Mouse (Mus musculus) lung, adult 2 months (tissue): ENCODE data around the gene Fbf1. TPM values are rescaled to one million over a fixed set of nuclear protein-coding genes. Genes with fewer than 3 reads are reported as not detected.

ENCODE experiments used
- DNase-seq: peaks from one replicate; pipeline ENCODE4 v3.0.0; 2022
- H3K4me1 ChIP-seq: fragments of 200-500 bp; 2 replicates; pipeline ENCODE4 v1.6.1; 2011; ENCODE audit warnings: low read length; ENCODE audit not compliant: control insufficient read depth, insufficient read depth
- H3K4me3 ChIP-seq: fragments of 200-500 bp; replicated peaks from 2 replicates; pipeline ENCODE3; 2011; ENCODE audit warnings: low read depth, mild to moderate bottlenecking, control low read depth, low read length; ENCODE audit errors: extremely low read depth
- CTCF ChIP-seq: fragments of 200-500 bp; IDR thresholded peaks from 2 replicates; pipeline ENCODE4 v1.5.1; 2011; ENCODE audit warnings: mild to moderate bottlenecking, low read length, control low read depth; ENCODE audit not compliant: insufficient read depth
- POLR2A ChIP-seq: fragments of 200-500 bp; IDR thresholded peaks from 2 replicates; pipeline ENCODE4 v1.6.1; 2011; ENCODE audit warnings: low read depth, mild to moderate bottlenecking, control low read depth, low read length, borderline replicate concordance; ENCODE audit errors: extremely low read depth
- WGBS: fragments of 180-500 bp; shearing (Covaris S2); methylation state at CpG from one replicate; pipeline ENCODE4 v1.1.7; 2018; 5-methylcytosine and 5-hydroxymethylcytosine counted together
- polyA plus RNA-seq: library from polyadenylated mRNA; depleted of rRNA; stranded (reverse); fragments of >200 nt; gene quantifications from 2 replicates; pipeline ENCODE4 v1.2.3, GENCODE M21; 2012

Fbf1 gene
- polyA plus RNA-seq, 1 experiment: 35.5 TPM

DNA sequence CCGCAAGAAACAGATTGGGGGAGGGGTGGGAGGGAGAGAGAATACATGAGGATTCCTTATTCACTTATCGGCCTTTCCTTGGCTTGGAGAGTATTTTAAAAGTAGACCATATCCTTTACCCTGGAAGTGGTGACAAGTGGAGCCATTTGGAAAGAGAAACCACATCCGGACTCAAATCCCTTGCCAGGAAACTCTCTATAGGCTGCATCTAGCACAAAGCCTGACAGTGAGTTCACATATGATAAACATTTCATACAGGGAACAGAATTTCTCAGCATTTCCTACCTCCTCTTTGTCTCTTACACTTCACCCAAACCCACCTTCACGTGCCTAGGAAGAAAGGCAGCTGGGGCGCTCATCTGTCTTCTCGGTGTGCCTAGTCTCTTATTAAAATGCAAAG lies 734 bp downstream of the Fbf1 start:
- peaks cover 3% of the 10 kb centered on the region; the same call in 1 of the 2 replicates for H3K4me1 ChIP-seq
- no peak for DNase-seq
- TF ChIP-seq POLR2A (no peak), CTCF (no peak)
- WGBS: 5% methylated on average over 6 of the region's 6 CpGs
- peak overlapping the region; percentile 87 for H3K4me3 ChIP-seq

GRCm38 (mm10) chr11:116163002-116163401 lies 5.0 kb downstream of the Fbf1 start:
- WGBS: 43% methylated on average over 9 of the region's 9 CpGs
- Histone ChIP-seq H3K4me3 (no peak overlapping the region), H3K4me1 (peaks cover 3% of the 10 kb centered on the region; the same call in 1 of the 2 replicates)
- no peak for DNase-seq
- TF ChIP-seq POLR2A (no peak), CTCF (no peak)

- Histone ChIP-seq H3K4me1 (no peaks in the 10 kb centered on the region), H3K4me3 (no peak overlapping the region)
- no peak for TF ChIP-seq CTCF
- TF ChIP-seq POLR2A: no peak
- DNase-seq: no peak
- WGBS: 72% methylated on average over 10 of the region's 10 CpGs
Measured at GRCm38 (mm10) chr11:116162146-116162545, 5.8 kb downstream of the Fbf1 start.

- no peak for DNase-seq
- Histone ChIP-seq H3K4me3 (no peak overlapping the region), H3K4me1 (no peaks in the 10 kb centered on the region)
- WGBS: 63% methylated on average over 12 of the region's 12 CpGs
- TF ChIP-seq POLR2A (no peak), CTCF (no peak)
Measured at GRCm38 (mm10) chr11:116161312-116161711, 6.7 kb downstream of the Fbf1 start.

DNA sequence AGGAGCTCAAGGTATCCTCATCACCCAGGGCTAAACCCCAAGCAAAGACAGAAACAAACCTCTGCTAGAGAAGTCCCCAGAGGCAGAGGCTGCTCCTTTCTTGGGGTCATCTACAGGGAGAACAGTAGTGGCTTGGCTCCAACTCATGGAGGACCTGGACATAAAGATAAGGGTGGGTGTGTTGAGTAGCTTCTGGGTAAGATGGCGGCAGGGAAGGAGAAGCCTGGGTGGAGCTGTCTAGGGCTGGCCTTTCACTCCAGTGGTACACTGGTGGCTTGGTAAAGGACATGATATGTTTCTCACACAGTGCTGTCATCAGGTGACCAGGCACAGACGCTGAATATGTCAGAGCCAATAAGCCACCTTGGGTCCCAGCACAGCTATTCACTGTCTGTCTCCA lies 17.0 kb downstream of the Fbf1 start:
- TF ChIP-seq POLR2A (no peak), CTCF (no peak)
- no peaks in the 10 kb centered on the region for H3K4me1 ChIP-seq
- DNase-seq: no peak
- H3K4me3 ChIP-seq: no peak overlapping the region
- 98% methylated on average over 2 of the region's 2 CpGs for WGBS

DNA sequence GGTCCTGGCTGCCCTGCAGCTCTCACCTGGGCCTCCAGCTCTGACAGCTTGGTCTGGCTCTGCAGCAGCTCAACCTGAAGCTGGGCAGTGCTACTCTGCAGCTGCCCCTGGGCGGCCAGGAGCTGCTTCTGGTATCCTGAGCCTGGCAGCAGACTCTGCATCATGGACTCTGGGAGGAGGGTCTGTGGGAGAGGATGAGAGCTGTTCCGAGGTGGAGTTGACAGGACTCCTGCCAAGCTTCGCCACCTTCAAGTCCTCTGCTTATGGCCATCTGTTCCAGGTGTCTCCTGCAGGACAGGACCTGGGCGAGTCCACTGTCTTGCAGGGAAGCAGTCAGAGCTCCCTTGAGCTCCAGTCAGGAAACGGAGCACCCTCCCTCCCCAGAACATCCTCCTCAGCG lies 18.6 kb downstream of the Fbf1 start:
- 83% methylated on average over 6 of the region's 6 CpGs for WGBS

GRCm38 (mm10) chr11:116148761-116149221 lies 19.2 kb downstream of the Fbf1 start:
- Histone ChIP-seq H3K4me3 (no peak overlapping the region), H3K4me1 (0 out of 2 replicates have a peak, but pooled peaks cover 2% of the 10 kb centered on the region)
- no peak for DNase-seq
- WGBS: 67% methylated on average over 20 of the region's 20 CpGs
- TF ChIP-seq CTCF: no peak

More for the DNA sequence above, 18.6 kb downstream of the Fbf1 start:
- no peak for DNase-seq
- H3K4me1 ChIP-seq: 0 out of 2 replicates have a peak, but pooled peaks cover 2% of the 10 kb centered on the region
- H3K4me3 ChIP-seq: no peak overlapping the region
- TF ChIP-seq CTCF: no peak
- no peak for TF ChIP-seq POLR2A

DNA sequence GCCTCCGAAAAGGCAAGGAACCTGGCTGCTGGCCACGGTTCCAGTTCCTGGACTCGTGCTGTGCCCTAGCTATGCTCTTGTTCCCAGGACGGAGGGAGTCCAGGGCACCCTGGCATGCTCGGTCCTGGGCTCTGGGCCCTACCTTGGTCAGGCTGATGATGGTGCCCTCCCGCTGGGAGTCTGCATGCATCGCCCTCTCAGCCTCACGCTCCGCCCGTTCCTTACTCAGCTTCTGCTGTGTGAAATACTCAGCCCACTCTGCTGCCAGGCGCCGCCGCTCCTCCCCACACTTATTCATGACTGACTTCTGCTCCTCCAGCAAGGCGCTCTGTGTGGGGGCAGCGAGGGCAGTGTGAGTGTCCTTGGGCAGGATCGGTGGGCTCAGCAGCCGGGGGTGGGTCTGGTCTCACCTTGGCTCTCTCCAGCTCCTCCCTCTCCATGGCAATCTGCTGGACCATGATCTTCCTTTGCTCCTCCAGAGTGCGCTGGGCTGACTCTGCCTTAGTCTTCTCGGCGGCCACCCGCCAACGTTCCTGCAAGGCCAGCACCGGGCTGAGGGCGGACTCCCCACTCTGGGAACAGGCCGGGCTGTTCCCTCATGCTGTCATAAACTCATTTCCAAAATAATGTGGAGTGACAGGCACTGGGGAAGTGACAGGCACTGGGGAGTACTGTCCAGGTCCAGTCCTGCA lies 21.5 kb downstream of the Fbf1 start:
- H3K4me1 ChIP-seq: 0 out of 2 replicates have a peak, but pooled peaks cover 2% of the 10 kb centered on the region
- peak; percentile 57 for DNase-seq
- TF ChIP-seq CTCF (no peak), POLR2A (no peak)
- WGBS: 69% methylated on average over 25 of the region's 25 CpGs
- no peak overlapping the region for H3K4me3 ChIP-seq

DNA sequence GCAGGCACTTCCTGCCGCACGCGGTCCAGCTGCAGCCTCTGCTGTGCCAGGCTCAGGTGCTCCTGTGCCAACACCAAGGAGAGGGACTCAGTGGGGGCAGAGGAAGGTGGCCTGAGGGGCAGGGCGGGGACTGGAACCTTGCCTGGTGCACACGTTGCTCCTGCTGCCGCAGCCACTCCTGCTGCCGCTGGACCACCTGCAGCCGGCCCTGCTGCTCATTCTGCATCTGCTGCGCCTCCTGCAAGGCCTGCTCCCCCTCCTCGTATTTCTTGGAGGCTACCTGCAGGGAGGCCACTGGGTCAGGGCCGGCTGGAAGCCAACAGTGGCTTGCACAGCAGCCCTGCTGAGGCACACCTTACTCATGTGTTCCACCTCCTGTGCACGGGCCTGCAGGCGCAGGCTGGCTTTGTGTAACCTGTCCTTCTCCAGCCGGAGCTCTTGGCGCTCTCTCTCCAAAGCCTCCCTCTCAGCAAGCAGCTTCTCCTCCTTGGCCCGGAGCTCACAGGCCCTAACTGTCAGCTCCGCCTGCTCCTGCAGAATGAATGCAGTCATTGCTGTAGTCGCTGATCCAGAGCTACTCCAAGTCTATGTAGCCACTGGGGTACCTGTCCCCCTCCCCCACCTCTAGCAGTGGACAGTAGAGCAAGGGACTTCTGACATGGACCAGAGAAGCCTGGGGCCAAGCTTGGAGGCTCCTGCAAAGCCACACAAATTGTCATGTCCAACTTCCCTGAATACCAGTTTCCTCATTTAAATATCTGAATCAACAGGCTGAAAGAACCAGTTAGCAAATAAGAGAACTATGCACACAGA lies 22.3 kb downstream of the Fbf1 start:
- WGBS: 66% methylated on average over 18 of the region's 18 CpGs
- TF ChIP-seq CTCF (no peak), POLR2A (no peak)
- Histone ChIP-seq H3K4me3 (no peak overlapping the region), H3K4me1 (0 out of 2 replicates have a peak, but pooled peaks cover 2% of the 10 kb centered on the region)
- DNase-seq: peak; percentile 35
